ENCODE assay signal across 11 mouse cellular contexts in the genomic region with DNA sequence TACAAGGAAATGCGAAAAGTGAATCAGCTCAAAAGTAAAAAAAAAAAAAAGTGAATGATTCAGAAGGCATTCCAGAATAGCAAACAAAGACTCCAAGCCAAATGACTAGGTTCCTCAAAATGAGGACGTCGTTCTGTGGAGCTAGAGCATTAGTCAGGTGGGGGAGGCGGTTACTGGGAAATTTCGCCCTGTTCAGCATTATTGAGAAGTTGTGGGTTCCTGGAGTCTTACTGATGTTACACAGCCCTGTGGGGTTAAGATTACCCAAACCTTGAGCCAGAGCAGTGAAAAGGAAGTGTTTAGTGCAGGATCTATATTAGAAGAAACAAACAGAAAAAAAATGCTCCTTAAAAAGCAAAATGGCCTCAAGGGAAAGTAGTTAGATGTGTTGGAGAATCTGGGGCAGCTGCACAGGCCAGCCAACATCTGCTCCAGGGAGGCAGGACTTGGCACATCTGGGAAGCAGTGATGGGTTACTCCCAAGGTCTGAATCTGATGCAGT. TPM values are rescaled to one million over a fixed set of nuclear protein-coding genes. Genes with fewer than 3 reads are reported as not detected.
DNase-seq lines count a peak whose midpoint lies in the region; ATAC-seq and TF ChIP-seq lines count a peak whose summit lies in the region.
"Had no signal": no experiment of that assay in that cellular context is flagged by ENCODE, and none has a peak within 500 bp of the region (broad histone marks: within the 10 kb centered on the region; RNA-seq: fewer than 3 reads in every experiment).

No protein-coding gene starts in this region.

- DNase-seq in layer of hippocampus, adult 9-11 months = peak; percentile 26
- no peak for DNase-seq in layer of hippocampus, adult 8-10 months (ENCODE audit: low spot score in 2 of 2)
- peak; percentile 77 for DNase-seq in Muller cell, postnatal 12 days (ENCODE audit: inconsistent ontology term)
- DNase-seq in limb, embryonic 10.5 days (ENCODE audit: low spot score) = no peak
- no peak for DNase-seq in neural tube, embryonic 10.5 days (ENCODE audit: extremely low spot score, low spot score)
- no peak for DNase-seq in frontal cortex, postnatal 14 days (ENCODE audit: low spot score in 2 of 2)
- DNase-seq: gastrocnemius, postnatal 14 days; thymus, adult 2 months had no signal

- TF ChIP-seq POLR2A in myocyte (IDR thresholded peaks at IDR 0.05; ENCODE audit: insufficient read length, low read depth) = no peak

- 0 out of 2 replicates have a peak overlapping the region, but pooled peaks have one; percentile 4 for H3K27ac ChIP-seq in limb, embryonic 10.5 days
- H3K27ac ChIP-seq: kidney, postnatal 0 days had no signal

- H3K36me3 ChIP-seq in limb, embryonic 10.5 days = no peaks in the 10 kb centered on the region
- H3K36me3 ChIP-seq in myocyte (ENCODE audit: control insufficient read depth, insufficient read depth) = no peaks in the 10 kb centered on the region

- H3K4me3 ChIP-seq in limb, embryonic 10.5 days = no peak overlapping the region
- no peak overlapping the region for H3K4me3 ChIP-seq in myocyte

- H3K27me3 ChIP-seq in limb, embryonic 10.5 days (ENCODE audit: low read depth, poor library complexity, severe bottlenecking) = no peaks in the 10 kb centered on the region
- H3K27me3 ChIP-seq in myocyte (ENCODE audit: control insufficient read depth, insufficient read depth, insufficient read length) = no peaks in the 10 kb centered on the region

- no peak for ATAC-seq in erythroid progenitor cell, adult 5-6 weeks (replicated peaks; ENCODE audit: low FRiP score, poor library complexity, severe bottlenecking)

- H3K9me3 ChIP-seq in limb, embryonic 10.5 days (replicated peaks) = no peaks in the 10 kb centered on the region

- 86% methylated on average over 5 of the region's 5 CpGs for WGBS in limb, embryonic 10.5 days

- H3K4me1 ChIP-seq in limb, embryonic 10.5 days = peaks cover 27% of the 10 kb centered on the region

- H3K79me2 ChIP-seq in myocyte (ENCODE audit: control insufficient read depth, insufficient read depth) = no peaks in the 10 kb centered on the region

- H3K4me2 ChIP-seq in myocyte (ENCODE audit: low read depth) = peak overlapping the region; percentile 20

- H3ac ChIP-seq in myocyte (ENCODE audit: control insufficient read depth, insufficient read length) = no peak overlapping the region

TF ChIP-seq in myocyte, 11 proteins besides CTCF, POLR2A, EP300 and RAD21:
- TF ChIP-seq SRF (IDR thresholded peaks at IDR 0.05; ENCODE audit: control insufficient read depth, insufficient read length, low read depth) (no peak), E2F4 (IDR thresholded peaks at IDR 0.05; ENCODE audit: insufficient read depth) (no peak), MYOG (IDR thresholded peaks at IDR 0.05; ENCODE audit: control insufficient read depth in 1 of 3, insufficient read depth in 1 of 3, insufficient read length in 2 of 3, low read depth in 2 of 3) (no peak), MAX (IDR thresholded peaks at IDR 0.05; ENCODE audit: low read depth) (no peak)

RNA-seq across cellular contexts. Expression of gene Ergic1, which starts 27.4 kb away (rescaled TPM):
- total RNA-seq in layer of hippocampus, adult 8-10 months (2022) = 100 to 1,000 TPM; 118 to 152 (median 136) TPM
- polyA plus RNA-seq in limb, embryonic 10.5 days (2016; fragmentation: Nextera tagmentation; extraction: Ambion mirVana) = 114 and 121 TPM in 2 replicates
- 102 TPM for polyA plus RNA-seq in myocyte (2012; fragmentation: generic; extraction: Trizol)
- total RNA-seq in erythroid progenitor cell, adult 5-6 weeks (2015; ENCODE audit: low replicate concordance) = 6.7 and 12.6 TPM in 2 replicates
- 3.7 and 3.9 TPM in 2 replicates for total RNA-seq in erythroid progenitor cell, adult 5-6 weeks (2017; ENCODE audit: low replicate concordance)

RNA-seq across cellular contexts. Expression of gene Dusp1, which starts 28.0 kb away (rescaled TPM):
- total RNA-seq in layer of hippocampus, adult 8-10 months (2022) = 10 to 100 TPM; 13.6 to 22.6 (median 20.6) TPM
- polyA plus RNA-seq in limb, embryonic 10.5 days (2016; fragmentation: Nextera tagmentation; extraction: Ambion mirVana) = 23.5 and 26.1 TPM in 2 replicates
- polyA plus RNA-seq in myocyte (2012; fragmentation: generic; extraction: Trizol) = 11.6 TPM
- total RNA-seq in erythroid progenitor cell, adult 5-6 weeks (2015; ENCODE audit: low replicate concordance) = 156 and 175 TPM in 2 replicates
- total RNA-seq in erythroid progenitor cell, adult 5-6 weeks (2017; ENCODE audit: low replicate concordance) = 20.0 and 35.4 TPM in 2 replicates

Comparison
In these comparisons a context has a peak if more than half of its experiments do, and no peak if none do; other contexts are left out.
1. DNase-seq: peak in layer of hippocampus, adult 9-11 months (single experiment) and Muller cell, postnatal 12 days (single experiment); none in layer of hippocampus, adult 8-10 months (0 of 2), limb, embryonic 10.5 days (single experiment), neural tube, embryonic 10.5 days (single experiment) and frontal cortex, postnatal 14 days (0 of 2).
2. RNA of gene Ergic1, which starts 27.4 kb away (total RNA-seq): 118 to 152 TPM in layer of hippocampus, adult 8-10 months; 3.7 to 12.6 TPM in erythroid progenitor cell, adult 5-6 weeks; every median in the first group is over 4 times any median in the second.